Mouse (Mus musculus) CD8-positive naive resting alpha-beta T cell, adult 57 days (primary cell): Measurements from ENCODE around the gene Actr1b. TPM values are rescaled to one million over a fixed set of nuclear protein-coding genes. Genes with fewer than 3 reads are reported as not detected.

Experiments used
- total RNA-seq: library from RNA; stranded (reverse); gene quantifications from one replicate; pipeline ENCODE4 v1.2.4, GENCODE M21; 2023

Gene Actr1b
- 226 TPM for total RNA-seq

DNA sequence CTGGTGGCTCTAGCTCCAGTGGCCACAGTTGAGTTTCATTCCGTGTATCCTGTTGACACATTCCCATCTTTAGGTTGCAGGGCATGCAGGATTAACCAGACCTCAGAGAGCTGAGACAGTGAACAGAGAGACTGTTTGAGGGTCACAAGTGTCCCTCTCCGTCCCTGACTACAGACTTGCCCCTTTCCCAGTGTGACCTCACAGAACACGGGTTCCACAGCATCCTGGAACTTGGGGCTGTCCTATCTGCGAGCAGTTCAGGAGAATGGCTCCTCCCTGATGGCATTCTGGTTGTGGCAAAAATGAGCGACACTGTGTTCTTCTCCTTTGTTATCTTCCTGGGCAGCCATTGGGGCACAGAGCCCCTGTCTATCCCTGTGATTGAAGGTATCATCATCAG is at the start of gene Actr1b:
Actr1b (minus strand) TSS at position 112 of the 400 bp plus-strand sequence.

DNA sequence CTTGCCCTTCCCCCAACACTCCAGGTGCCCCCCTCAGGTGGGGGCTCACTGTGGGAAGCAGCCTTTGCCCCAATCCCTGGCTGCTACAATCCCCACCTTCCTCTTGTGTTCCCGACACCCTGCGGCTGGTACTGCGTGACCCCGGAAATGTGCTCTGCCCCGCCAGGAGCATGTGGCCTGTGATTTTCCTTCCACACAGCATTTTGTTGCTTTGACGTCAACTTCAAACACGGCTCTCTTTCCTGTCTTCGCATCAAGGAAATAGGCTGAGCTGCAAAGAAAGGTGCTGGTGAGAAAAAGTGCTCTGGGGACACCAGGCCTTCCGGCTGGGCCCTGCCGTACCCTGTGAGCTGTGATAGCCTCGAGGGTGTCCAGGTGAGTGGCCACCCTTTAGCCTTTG is 47.3 kb upstream of the Actr1b start, which contains the start of gene Zap70:
Zap70 (plus strand) TSS at position 231 of the 400 bp plus-strand sequence.

DNA sequence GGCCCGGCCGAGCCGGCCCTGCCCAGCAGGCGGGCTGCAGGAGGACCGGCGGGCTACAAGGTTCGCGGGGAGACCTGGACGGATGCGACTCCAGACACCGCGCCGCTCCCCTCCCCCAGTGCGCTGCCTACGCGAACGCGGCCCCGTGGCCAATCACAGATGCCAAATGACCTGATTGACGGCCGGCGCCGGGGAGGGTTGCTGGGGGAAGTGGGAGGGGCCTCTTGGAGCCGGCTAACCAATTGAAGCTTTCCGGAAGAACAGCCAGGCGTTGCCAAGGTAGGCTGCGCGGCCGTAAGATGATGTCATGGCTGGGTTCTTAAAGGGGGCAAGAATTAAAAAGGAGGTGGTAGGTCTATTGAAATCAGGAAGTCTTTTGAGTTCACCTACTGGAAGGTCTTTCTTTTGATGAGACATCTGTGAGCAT is 4.4 kb downstream of the Actr1b start, which contains the start of gene 4933424G06Rik:
4933424G06Rik (plus strand) TSS at position 296 of the 427 bp plus-strand sequence.

DNA sequence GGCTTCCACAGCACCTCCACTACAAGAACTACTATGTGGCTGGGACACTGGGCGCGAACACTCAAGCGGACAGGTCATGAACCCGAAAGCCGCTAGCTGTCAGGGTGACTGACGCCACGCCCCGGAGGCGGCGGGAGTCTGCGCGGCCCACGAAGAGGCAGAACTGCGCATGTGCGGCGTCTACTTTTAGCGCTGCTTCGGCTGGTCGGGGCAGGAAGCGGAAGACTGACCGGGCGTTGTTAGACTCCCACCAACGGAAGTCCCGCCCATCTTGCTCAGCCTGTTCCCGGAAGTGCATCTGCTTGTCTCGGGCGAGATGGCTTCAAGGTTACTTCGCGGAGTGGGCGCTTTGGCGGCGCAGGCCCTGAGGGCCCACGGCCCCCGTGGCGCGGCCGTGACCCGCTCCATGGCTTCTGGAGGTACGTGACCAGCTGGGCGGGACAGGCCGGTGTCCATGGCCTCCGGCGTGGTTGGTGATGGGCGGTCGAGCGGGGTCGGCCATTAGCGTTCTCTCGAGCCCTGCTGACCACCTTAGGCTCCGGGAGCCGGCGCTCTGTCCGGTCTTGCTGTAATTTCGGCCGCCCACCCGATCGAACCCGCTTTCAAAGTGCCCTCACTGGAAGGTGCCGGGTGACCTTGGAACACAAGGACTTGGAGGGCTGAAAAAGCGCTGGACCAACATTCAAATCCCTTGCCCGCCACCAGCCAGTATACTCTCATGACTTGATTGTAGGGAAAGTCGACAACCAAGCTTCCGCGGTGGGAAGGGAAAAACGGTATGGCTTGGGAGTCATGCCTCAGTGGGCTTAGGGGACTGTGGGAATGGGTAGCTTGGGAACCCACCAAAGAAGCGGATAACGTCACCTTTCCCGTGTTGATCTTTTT is 22.7 kb downstream of the Actr1b start, which contains the start of gene Cox5b:
Cox5b (plus strand) TSS at position 179 of the 885 bp plus-strand sequence.

DNA sequence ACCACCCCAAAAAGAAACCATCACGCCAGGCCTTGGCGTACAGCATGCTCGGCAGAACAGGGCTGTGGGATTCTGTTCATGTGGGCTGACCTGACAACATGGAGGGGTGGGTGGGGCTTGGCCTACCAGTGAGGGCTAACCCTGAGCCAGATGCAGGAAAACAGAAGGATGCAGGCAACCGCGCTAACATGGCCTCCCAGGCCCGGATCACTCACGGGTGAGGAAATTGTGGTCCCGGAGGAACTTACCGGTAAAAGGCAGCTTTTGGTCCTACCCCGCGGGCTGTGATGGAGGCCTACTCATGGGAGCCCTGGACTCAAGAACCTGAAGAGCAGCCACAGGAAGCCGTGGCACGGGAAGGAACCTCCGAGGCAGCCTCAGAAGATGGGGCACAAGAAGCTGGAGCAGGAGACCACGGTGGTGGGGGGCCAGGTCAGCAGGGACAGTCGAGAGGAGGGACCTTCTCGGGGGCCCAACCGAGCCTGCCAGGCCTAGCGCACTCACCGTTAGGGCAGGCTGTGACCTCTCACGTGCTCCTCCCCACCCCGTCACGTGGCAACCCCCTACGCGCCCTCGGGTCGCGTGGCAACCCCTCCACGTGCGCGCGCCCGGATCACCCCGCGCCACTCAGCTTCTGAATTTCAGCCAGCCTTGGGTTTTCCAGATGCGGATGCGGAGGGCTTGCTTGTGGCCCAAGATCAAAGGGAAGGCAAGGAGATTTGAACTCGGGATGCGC is 31.4 kb downstream of the Actr1b start, which contains the start of gene Fam178b:
Fam178b (minus strand) TSS at position 564 of the 736 bp plus-strand sequence.

Other genes with a start within 250 kb of the Actr1b start
- 16.8 TPM for gene Cnnm4, start 242.8 kb downstream of the Actr1b start, total RNA-seq
- 50.5 TPM for gene Cnnm3, start 202.6 kb downstream of the Actr1b start, total RNA-seq
- 35.4 TPM for gene Ankrd23, start 177.5 kb downstream of the Actr1b start, total RNA-seq
- gene Gm42417, start 175.0 kb downstream of the Actr1b start, total RNA-seq, result 4.3 TPM
- gene Ankrd39, start 167.0 kb downstream of the Actr1b start, total RNA-seq, result 26.9 TPM
- gene Sema4c, start 156.1 kb downstream of the Actr1b start, total RNA-seq, result 0.86 TPM
- not detected for gene Fam178b, start 31.2 kb downstream of the Actr1b start, total RNA-seq
- gene Cox5b, start 23.0 kb downstream of the Actr1b start, total RNA-seq, result 231 TPM
- not detected for gene 4933424G06Rik, start 4.3 kb downstream of the Actr1b start, total RNA-seq
- gene Zap70, start 47.4 kb upstream of the Actr1b start, total RNA-seq, result 219 TPM
- 59.2 TPM for gene Tmem131, start 229.2 kb upstream of the Actr1b start, total RNA-seq